Mouse (Mus musculus): ENCODE data around the gene Gm9046. TPM values are rescaled to one million over a fixed set of nuclear protein-coding genes. Genes with fewer than 3 reads are reported as not detected.
"Not testable (repeated sequence)": the region's sequence is repeated elsewhere in the genome, so short reads cannot be mapped to it uniquely, and the experiment has no call there.

Gene Gm9046
- not detected in 2 replicates for polyA plus RNA-seq (2015; fragmentation: Nextera tagmentation; extraction: Ambion mirVana)

DNA sequence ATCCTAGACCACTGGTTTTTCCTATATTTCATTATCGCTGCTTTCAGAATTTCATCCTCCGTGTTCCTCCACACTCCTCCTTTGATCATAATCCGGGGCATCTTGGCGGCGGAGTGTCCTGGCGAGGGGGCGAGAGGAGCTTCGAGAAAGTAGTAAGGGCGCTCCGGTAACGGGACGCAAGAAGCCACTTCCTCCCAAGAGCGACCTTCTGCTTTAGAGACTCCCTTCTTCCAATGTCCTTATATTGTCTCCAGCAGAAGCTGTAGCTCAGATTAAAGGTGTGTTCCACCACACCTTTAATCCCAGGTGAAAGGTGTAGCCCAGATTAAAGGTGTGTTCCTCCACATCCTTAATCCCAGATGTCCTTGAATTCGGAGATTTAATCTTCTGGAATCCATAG, at the start of gene Gm9046:
Gene Gm9046 (minus strand): TSS at position 101 of the 400 bp plus-strand sequence.
- H3K27ac ChIP-seq (replicated peaks); H3K4me1 ChIP-seq (replicated peaks); H3K4me2 ChIP-seq; H3K36me3 ChIP-seq (replicated peaks); ATAC-seq (ENCODE audit: insufficient read depth); H3K9ac ChIP-seq; H3K9me3 ChIP-seq (replicated peaks); H3K4me3 ChIP-seq (replicated peaks); H3K27me3 ChIP-seq: not testable (repeated sequence)
- WGBS (ENCODE audit: insufficient replicate concordance): no CpG with 5 or more reads among the region's 14 CpGs

DNA sequence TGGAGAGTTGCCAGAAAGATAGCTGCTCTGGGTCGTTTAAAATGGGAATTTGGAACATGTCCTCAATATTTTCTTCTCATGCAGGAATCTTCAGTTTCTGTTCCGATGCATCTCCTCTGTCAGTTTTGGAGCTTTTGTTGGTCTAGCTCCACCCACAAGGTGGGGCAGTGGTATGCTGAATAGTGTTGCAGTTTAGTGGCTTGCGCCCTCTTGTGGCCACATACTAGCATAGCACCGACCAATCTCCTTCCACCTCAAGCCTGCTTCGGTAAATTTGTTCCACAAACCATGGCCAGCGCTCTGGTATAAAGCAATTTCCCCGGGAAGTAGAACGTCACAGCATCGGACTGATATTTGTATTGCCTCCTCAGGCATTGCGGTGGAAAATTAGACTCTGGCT, 27.4 kb upstream of the Gm9046 start:
- H3K36me3 ChIP-seq (replicated peaks): no peaks in the 10 kb centered on the region
- H3K4me1 ChIP-seq (replicated peaks): no peaks in the 10 kb centered on the region
- no peak overlapping the region for H3K4me3 ChIP-seq (replicated peaks)
- no peak overlapping the region for H3K27ac ChIP-seq (replicated peaks)
- H3K9ac ChIP-seq: no peak overlapping the region
- no peak for ATAC-seq (ENCODE audit: insufficient read depth)
- no peak overlapping the region for H3K4me2 ChIP-seq
- 5% methylated on average over 10 of the region's 10 CpGs for WGBS (ENCODE audit: insufficient replicate concordance)
- no peaks in the 10 kb centered on the region for H3K27me3 ChIP-seq
- no peaks in the 10 kb centered on the region for H3K9me3 ChIP-seq (replicated peaks)

DNA sequence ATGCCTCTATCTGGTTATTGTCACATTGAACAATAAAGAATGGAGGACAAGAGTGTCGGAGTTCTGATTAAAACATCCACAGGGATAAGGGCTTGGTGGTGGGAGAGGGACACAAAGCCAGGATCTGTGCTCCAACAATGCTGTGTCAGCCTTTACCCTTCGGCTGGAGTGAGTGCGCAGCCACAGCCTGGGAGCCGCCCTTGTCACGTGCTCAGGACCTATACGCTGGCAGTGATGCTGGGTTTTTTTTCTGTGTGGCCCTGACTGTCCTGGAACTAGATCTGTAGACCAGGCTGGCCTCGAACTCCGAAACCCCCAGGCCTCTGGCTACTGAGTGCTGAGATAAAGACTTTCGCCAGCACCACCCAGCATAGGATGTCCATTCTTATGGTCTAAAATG, 26.5 kb upstream of the Gm9046 start:
- no peaks in the 10 kb centered on the region for H3K36me3 ChIP-seq (replicated peaks)
- 73% methylated on average over 9 of the region's 9 CpGs for WGBS (ENCODE audit: insufficient replicate concordance)
- H3K9me3 ChIP-seq (replicated peaks): no peaks in the 10 kb centered on the region
- no peak overlapping the region for H3K27ac ChIP-seq (replicated peaks)
- no peak overlapping the region for H3K4me3 ChIP-seq (replicated peaks)
- no peak overlapping the region for H3K9ac ChIP-seq
- no peak for ATAC-seq (ENCODE audit: insufficient read depth)
- no peaks in the 10 kb centered on the region for H3K27me3 ChIP-seq
- no peaks in the 10 kb centered on the region for H3K4me1 ChIP-seq (replicated peaks)
- no peak overlapping the region for H3K4me2 ChIP-seq

DNA sequence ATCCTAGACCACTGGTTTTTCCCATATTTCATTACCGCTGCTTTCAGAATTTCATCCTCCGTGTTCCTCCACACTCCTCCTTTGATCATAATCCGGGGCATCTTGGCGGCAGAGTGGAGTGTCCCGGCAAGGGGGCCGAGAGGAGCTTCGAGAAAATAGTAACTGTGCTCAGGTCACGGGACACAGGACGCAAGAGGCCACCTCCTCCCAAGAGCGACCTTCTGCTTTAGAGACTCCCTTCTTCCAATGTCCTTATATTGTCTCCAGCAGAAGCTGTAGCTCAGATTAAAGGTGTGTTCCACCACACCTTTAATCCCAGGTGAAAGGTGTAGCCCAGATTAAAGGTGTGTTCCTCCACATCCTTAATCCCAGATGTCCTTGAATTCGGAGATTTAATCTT, 10.9 kb upstream of the Gm9046 start, which contains the start of gene Gm9049:
Gene Gm9049 (minus strand): TSS at position 101 of the 400 bp plus-strand sequence.
- ATAC-seq (ENCODE audit: insufficient read depth); H3K9me3 ChIP-seq (replicated peaks); H3K9ac ChIP-seq; H3K4me2 ChIP-seq; H3K27me3 ChIP-seq; H3K4me1 ChIP-seq (replicated peaks); H3K36me3 ChIP-seq (replicated peaks); H3K27ac ChIP-seq (replicated peaks); H3K4me3 ChIP-seq (replicated peaks): not testable (repeated sequence)
- WGBS (ENCODE audit: insufficient replicate concordance): 78% methylated on average over 1 of the region's 11 CpGs

- ATAC-seq (ENCODE audit: insufficient read depth); H3K9ac ChIP-seq: not testable (repeated sequence)
- WGBS (ENCODE audit: insufficient replicate concordance): 75% methylated on average over 1 of the region's 14 CpGs
Observed at GRCm38 (mm10) chr10:118348579-118348978, 5.5 kb upstream of the Gm9046 start, which contains the start of gene Gm9048. Gene Gm9048 (minus strand): TSS chr10:118348679.

DNA sequence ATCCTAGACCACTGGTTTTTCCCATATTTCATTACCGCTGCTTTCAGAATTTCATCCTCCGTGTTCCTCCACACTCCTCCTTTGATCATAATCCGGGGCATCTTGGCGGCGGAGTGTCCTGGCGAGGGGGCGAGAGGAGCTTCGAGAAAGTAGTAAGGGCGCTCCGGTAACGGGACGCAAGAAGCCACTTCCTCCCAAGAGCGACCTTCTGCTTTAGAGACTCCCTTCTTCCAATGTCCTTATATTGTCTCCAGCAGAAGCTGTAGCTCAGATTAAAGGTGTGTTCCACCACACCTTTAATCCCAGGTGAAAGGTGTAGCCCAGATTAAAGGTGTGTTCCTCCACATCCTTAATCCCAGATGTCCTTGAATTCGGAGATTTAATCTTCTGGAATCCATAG, 5.3 kb downstream of the Gm9046 start, which contains the start of gene Gm9045:
Gene Gm9045 (minus strand): TSS at position 101 of the 400 bp plus-strand sequence.
- H3K4me2 ChIP-seq; H3K9me3 ChIP-seq (replicated peaks); H3K27me3 ChIP-seq; H3K27ac ChIP-seq (replicated peaks); H3K9ac ChIP-seq; H3K4me1 ChIP-seq (replicated peaks); H3K4me3 ChIP-seq (replicated peaks); H3K36me3 ChIP-seq (replicated peaks); ATAC-seq (ENCODE audit: insufficient read depth): not testable (repeated sequence)
- no CpG with 5 or more reads among the region's 14 CpGs for WGBS (ENCODE audit: insufficient replicate concordance)

More at GRCm38 (mm10) chr10:118348579-118348978, 5.5 kb upstream of the Gm9046 start, which contains the start of gene Gm9048:
- not testable (repeated sequence) for H3K4me2 ChIP-seq; H3K36me3 ChIP-seq (replicated peaks); H3K9me3 ChIP-seq (replicated peaks); H3K4me3 ChIP-seq (replicated peaks); H3K27me3 ChIP-seq; H3K4me1 ChIP-seq (replicated peaks); H3K27ac ChIP-seq (replicated peaks)

GRCm38 (mm10) chr10:118332308-118332707, 10.7 kb downstream of the Gm9046 start, which contains the start of gene Gm9044:
Gene Gm9044 (minus strand): TSS chr10:118332408.
- not testable (repeated sequence) for H3K36me3 ChIP-seq (replicated peaks); H3K27ac ChIP-seq (replicated peaks); H3K9ac ChIP-seq; H3K27me3 ChIP-seq; H3K4me3 ChIP-seq (replicated peaks); H3K9me3 ChIP-seq (replicated peaks); ATAC-seq (ENCODE audit: insufficient read depth); H3K4me1 ChIP-seq (replicated peaks); H3K4me2 ChIP-seq
- no CpG with 5 or more reads among the region's 14 CpGs for WGBS (ENCODE audit: insufficient replicate concordance)

DNA sequence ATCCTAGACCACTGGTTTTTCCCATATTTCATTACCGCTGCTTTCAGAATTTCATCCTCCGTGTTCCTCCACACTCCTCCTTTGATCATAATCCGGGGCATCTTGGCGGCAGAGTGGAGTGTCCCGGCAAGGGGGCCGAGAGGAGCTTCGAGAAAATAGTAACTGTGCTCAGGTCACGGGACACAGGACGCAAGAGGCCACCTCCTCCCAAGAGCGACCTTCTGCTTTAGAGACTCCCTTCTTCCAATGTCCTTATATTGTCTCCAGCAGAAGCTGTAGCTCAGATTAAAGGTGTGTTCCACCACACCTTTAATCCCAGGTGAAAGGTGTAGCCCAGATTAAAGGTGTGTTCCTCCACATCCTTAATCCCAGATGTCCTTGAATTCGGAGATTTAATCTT, 16.2 kb downstream of the Gm9046 start, which contains the start of gene Gm9040:
Gene Gm9040 (minus strand): TSS at position 101 of the 400 bp plus-strand sequence.
- not testable (repeated sequence) for H3K36me3 ChIP-seq (replicated peaks); H3K9ac ChIP-seq; H3K4me3 ChIP-seq (replicated peaks); H3K4me2 ChIP-seq; H3K9me3 ChIP-seq (replicated peaks); H3K27ac ChIP-seq (replicated peaks); ATAC-seq (ENCODE audit: insufficient read depth); H3K27me3 ChIP-seq; H3K4me1 ChIP-seq (replicated peaks)
- no CpG with 5 or more reads among the region's 11 CpGs for WGBS (ENCODE audit: insufficient replicate concordance)

DNA sequence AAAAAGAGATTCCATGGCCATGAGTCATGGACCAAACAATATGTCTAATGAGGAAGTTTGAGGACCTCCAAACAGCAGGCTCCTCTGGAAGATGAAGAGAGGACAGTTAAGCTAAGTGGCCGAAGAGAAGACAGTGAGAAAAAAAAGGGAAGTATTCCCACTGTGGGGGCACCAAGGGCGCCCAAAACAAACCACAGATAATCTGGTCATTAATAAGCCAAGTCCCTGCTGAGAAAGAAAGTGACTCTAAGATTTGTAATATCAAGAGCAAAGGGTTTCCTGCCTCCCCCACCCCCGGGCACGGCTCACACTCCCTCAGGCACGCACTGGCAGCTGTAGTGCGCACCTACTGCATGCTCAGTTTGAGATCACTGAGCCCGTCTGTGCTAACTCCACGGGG, 24.0 kb downstream of the Gm9046 start:
- Histone ChIP-seq H3K27ac (replicated peaks) (no peak overlapping the region), H3K4me2 (no peak overlapping the region), H3K36me3 (replicated peaks) (no peaks in the 10 kb centered on the region), H3K27me3 (no peaks in the 10 kb centered on the region), H3K9ac (no peak overlapping the region), H3K4me1 (replicated peaks) (no peaks in the 10 kb centered on the region), H3K4me3 (replicated peaks) (no peak overlapping the region), H3K9me3 (replicated peaks) (no peaks in the 10 kb centered on the region)
- WGBS (ENCODE audit: insufficient replicate concordance): 24% methylated on average over 8 of the region's 8 CpGs
- no peak for ATAC-seq (ENCODE audit: insufficient read depth)

GRCm38 (mm10) chr10:118302133-118302532, 40.9 kb downstream of the Gm9046 start:
- not testable (repeated sequence) for H3K36me3 ChIP-seq (replicated peaks); H3K27ac ChIP-seq (replicated peaks); H3K4me1 ChIP-seq (replicated peaks); H3K9me3 ChIP-seq (replicated peaks); H3K9ac ChIP-seq; H3K4me2 ChIP-seq; H3K27me3 ChIP-seq; ATAC-seq (ENCODE audit: insufficient read depth); H3K4me3 ChIP-seq (replicated peaks)
- 23% methylated on average over 2 of the region's 2 CpGs for WGBS (ENCODE audit: insufficient replicate concordance)

GRCm38 (mm10) chr10:118294938-118295337, 48.1 kb downstream of the Gm9046 start, which contains the start of gene Iltifb:
Gene Iltifb (minus strand): TSS chr10:118295038.
- WGBS (ENCODE audit: insufficient replicate concordance): 83% methylated on average over 6 of the region's 6 CpGs
- Histone ChIP-seq H3K9ac (no peak within 1 kb of the TSS), H3K27ac (replicated peaks) (no peak within 1 kb of the TSS), H3K36me3 (replicated peaks) (no peaks in the 10 kb centered on the region), H3K9me3 (replicated peaks) (no peaks in the 10 kb centered on the region), H3K4me1 (replicated peaks) (no peaks in the 10 kb centered on the region), H3K27me3 (no peaks in the 10 kb centered on the region), H3K4me2 (no peak within 1 kb of the TSS), H3K4me3 (replicated peaks) (no peak within 1 kb of the TSS)
- ATAC-seq (ENCODE audit: insufficient read depth): no peak
